Mouse (Mus musculus) midbrain, postnatal 0 days (tissue): ENCODE measurements at regions not wholly inside any gene's neighbourhood (a gene's known extent, or its start where the extent isn't known, plus 50 kb on each side); places are given as distances from the start of the nearest gene placed in this dataset.

ENCODE experiments used
- ATAC-seq: fragments of 200-750 bp; cut with Nextera tagmentation; 2 replicates; pipeline ENCODE4 v1.8.0; 2017; ENCODE audit warnings: moderate number of reproducible peaks, mild to moderate bottlenecking, moderate TSS enrichment, moderate library complexity; ENCODE audit not compliant: low FRiP score
- DNase-seq: peaks from one replicate; pipeline ENCODE4 v3.0.0-alpha.2; 2015; ENCODE audit warnings: low spot score
- H3K27ac ChIP-seq: fragments of 300-500 bp; sonication (generic); 2 replicates; pipeline ENCODE4 v1.5.1; 2014; ENCODE audit warnings: low read depth, mild to moderate bottlenecking, low read length, mixed read lengths
- H3K27me3 ChIP-seq: fragments of 300-500 bp; sonication (generic); 2 replicates; pipeline ENCODE4 v1.6.1; 2014; ENCODE audit warnings: low read length, control low read depth, mixed read lengths; ENCODE audit not compliant: insufficient read depth
- H3K36me3 ChIP-seq: fragments of 300-500 bp; sonication (generic); 2 replicates; pipeline ENCODE4 v1.6.1; 2014; ENCODE audit warnings: low read length, control low read depth, mixed read lengths; ENCODE audit not compliant: insufficient read depth
- H3K4me1 ChIP-seq: fragments of 300-500 bp; sonication (generic); 2 replicates; pipeline ENCODE4 v1.6.1; 2014; ENCODE audit warnings: mild to moderate bottlenecking, control low read depth, antibody characterized with exemption, low read length, mixed read lengths; ENCODE audit not compliant: insufficient read depth
- H3K4me2 ChIP-seq: fragments of 300-500 bp; sonication (generic); 2 replicates; pipeline ENCODE4 v1.6.1; 2014; ENCODE audit warnings: low read depth, mild to moderate bottlenecking, low read length, mixed read lengths; ENCODE audit not compliant: poor library complexity, severe bottlenecking
- H3K4me3 ChIP-seq: fragments of 300-500 bp; sonication (generic); 2 replicates; pipeline ENCODE4 v1.5.1; 2014; ENCODE audit warnings: low read depth, mild to moderate bottlenecking, low read length, moderate library complexity
- H3K9ac ChIP-seq: fragments of 300-500 bp; sonication (generic); replicated peaks from 2 replicates; pipeline ENCODE4 v1.6.1; 2014; ENCODE audit warnings: mild to moderate bottlenecking, low read length, moderate library complexity, mixed read lengths; ENCODE audit not compliant: poor library complexity, severe bottlenecking
- H3K9me3 ChIP-seq: fragments of 300-500 bp; sonication (generic); 2 replicates; pipeline ENCODE4 v1.6.1; 2016; ENCODE audit warnings: low read length, control low read depth
- CTCF ChIP-seq: IDR thresholded peaks from 2 replicates; pipeline ENCODE4 v1.5.1; 2016; ENCODE audit warnings: antibody characterized with exemption, mild to moderate bottlenecking
- WGBS: fragments of 180-500 bp; shearing (Covaris S2); extraction: QIAGEN DNeasy Blood & Tissue Kit; methylation state at CpG from one replicate; pipeline ENCODE4 v1.1.7; 2014; 5-methylcytosine and 5-hydroxymethylcytosine counted together

DNA sequence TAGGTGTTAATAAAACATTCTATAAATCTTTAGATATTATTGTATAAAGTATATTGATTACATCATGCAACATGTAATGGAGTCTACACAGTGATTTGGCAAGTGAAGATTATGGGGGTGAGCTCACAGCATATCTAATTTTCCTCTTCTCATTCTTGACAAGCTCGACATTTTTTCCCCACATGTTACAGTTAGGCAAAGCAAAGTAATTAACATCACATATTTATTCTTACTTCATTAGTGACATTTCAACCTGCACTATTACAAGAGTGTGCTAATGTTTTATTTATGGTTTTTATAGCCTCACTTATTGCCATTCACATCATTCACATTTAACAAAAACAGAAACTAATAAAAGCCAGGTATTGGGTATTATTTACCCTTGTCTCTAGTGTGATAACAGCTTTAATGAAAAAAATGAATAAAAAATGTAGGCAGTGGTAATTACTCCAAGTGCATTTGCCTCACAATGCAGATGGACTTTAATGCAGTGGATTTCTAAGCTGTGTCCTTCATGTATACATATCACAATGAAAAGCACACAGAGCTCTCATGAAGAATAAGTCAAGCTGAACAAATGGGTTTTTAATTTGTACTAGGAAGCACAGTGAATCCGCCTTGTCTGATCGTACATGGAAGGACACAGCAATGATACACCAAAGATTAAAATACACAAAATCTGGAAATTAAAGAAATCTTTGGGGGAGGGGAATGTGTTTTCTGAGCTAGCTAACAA is 75.5 kb upstream of the Cdh9 start:
- TF ChIP-seq CTCF = no peak
- H3K27ac ChIP-seq = no peak overlapping the region
- ATAC-seq (no peak), DNase-seq (no peak)
- no peaks in the 10 kb centered on the region for H3K9me3 ChIP-seq
- H3K4me3 ChIP-seq = no peak overlapping the region
- WGBS = 54% methylated on average over 3 of the region's 3 CpGs
- no peak overlapping the region for H3K4me2 ChIP-seq
- no peaks in the 10 kb centered on the region for H3K4me1 ChIP-seq
- no peaks in the 10 kb centered on the region for H3K36me3 ChIP-seq
- no peak overlapping the region for H3K9ac ChIP-seq
- no peaks in the 10 kb centered on the region for H3K27me3 ChIP-seq

DNA sequence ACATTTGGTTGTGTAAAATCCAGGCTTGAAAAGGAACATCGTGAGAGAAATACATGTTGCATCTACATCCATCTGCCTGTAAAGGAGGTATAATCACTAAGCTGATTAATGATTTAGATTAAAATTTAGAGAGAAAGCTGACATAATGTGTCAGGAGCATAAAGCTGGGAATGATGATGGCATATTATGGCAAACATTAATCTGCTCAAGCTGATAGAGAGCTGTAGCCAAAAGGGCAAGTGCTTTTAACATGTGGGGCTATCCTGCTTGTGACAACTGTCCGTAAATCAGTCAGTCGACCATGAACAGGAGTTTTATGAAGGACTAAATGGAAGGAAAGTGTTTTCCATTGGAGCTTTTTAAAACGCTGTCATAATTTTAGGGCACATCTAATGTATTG is 74.9 kb upstream of the Cdh9 start:
- H3K9ac ChIP-seq = no peak overlapping the region
- DNase-seq (no peak), ATAC-seq (no peak)
- H3K27me3 ChIP-seq = no peaks in the 10 kb centered on the region
- H3K27ac ChIP-seq = no peak overlapping the region
- no peaks in the 10 kb centered on the region for H3K9me3 ChIP-seq
- H3K4me1 ChIP-seq = no peaks in the 10 kb centered on the region
- H3K36me3 ChIP-seq = no peaks in the 10 kb centered on the region
- no peak for TF ChIP-seq CTCF
- H3K4me3 ChIP-seq = no peak overlapping the region
- 78% methylated on average over 4 of the region's 4 CpGs for WGBS
- H3K4me2 ChIP-seq = no peak overlapping the region

DNA sequence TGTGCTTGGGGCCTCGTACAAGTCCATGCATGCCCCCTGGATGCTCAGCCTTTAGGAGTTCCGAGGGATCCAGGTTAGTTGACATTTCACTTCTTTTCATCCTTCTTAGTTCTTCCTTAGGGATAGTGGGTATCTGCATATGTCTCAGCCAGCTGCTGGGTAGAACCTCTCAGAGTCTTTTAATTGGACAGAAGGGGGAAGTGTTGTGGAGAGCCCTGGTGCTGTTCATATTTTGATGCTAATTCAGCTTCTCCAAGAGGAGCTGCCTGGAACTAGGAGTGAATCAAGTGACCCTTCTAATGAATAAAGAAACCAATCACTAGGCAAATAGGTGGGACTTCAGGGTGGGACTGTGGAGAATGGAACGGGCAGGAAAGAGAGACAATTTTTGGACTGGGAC is 67.3 kb upstream of the Cdh9 start:
- H3K9ac ChIP-seq = no peak overlapping the region
- ATAC-seq = no peak
- H3K27ac ChIP-seq = no peak overlapping the region
- H3K27me3 ChIP-seq = no peaks in the 10 kb centered on the region
- 82% methylated on average over 3 of the region's 3 CpGs for WGBS
- DNase-seq = no peak
- TF ChIP-seq CTCF = no peak
- no peak overlapping the region for H3K4me2 ChIP-seq
- H3K9me3 ChIP-seq = no peaks in the 10 kb centered on the region
- H3K4me3 ChIP-seq = no peak overlapping the region
- no peaks in the 10 kb centered on the region for H3K4me1 ChIP-seq
- no peaks in the 10 kb centered on the region for H3K36me3 ChIP-seq
